Mouse (Mus musculus) heart, embryonic 11.5 days (tissue): ENCODE results near the gene Erich4. TPM values are rescaled to one million over a fixed set of nuclear protein-coding genes. Genes with fewer than 3 reads are reported as not detected.
"Not testable (repeated sequence)": the region's sequence is repeated elsewhere in the genome, so short reads cannot be mapped to it uniquely, and the experiment has no call there.

Experiments used
- ATAC-seq: fragments of 200-750 bp; cut with Nextera tagmentation; replicated peaks from 2 replicates; pipeline ENCODE4 v1.8.0; 2017; ENCODE audit warnings: moderate library complexity; ENCODE audit not compliant: insufficient number of reproducible peaks, low FRiP score, low TSS enrichment
- H3K27ac ChIP-seq: fragments of 300-500 bp; sonication (generic); 2 replicates; pipeline ENCODE4 v1.5.1; 2014; ENCODE audit warnings: mild to moderate bottlenecking, low read depth, low read length
- H3K27me3 ChIP-seq: fragments of 300-500 bp; sonication (generic); 2 replicates; pipeline ENCODE4 v1.6.1; 2014; ENCODE audit warnings: mild to moderate bottlenecking, low read length, mixed read lengths; ENCODE audit not compliant: control insufficient read depth, insufficient read depth
- H3K36me3 ChIP-seq: fragments of 300-500 bp; sonication (generic); 2 replicates; pipeline ENCODE4 v1.6.1; 2014; ENCODE audit warnings: mild to moderate bottlenecking, low read length, moderate library complexity, mixed read lengths; ENCODE audit not compliant: control insufficient read depth, insufficient read depth
- H3K4me1 ChIP-seq: fragments of 300-500 bp; sonication (generic); 2 replicates; pipeline ENCODE4 v1.6.1; 2014; ENCODE audit warnings: low read length; ENCODE audit not compliant: control insufficient read depth, insufficient read depth
- H3K4me2 ChIP-seq: fragments of 300-500 bp; sonication (generic); 2 replicates; pipeline ENCODE4 v1.6.1; 2014; ENCODE audit warnings: mild to moderate bottlenecking, moderate library complexity
- H3K4me3 ChIP-seq: fragments of 300-500 bp; sonication (generic); 2 replicates; pipeline ENCODE4 v1.5.1; 2014; ENCODE audit warnings: low read depth, low read length
- H3K9ac ChIP-seq: fragments of 300-500 bp; sonication (generic); 2 replicates; pipeline ENCODE4 v1.6.1; 2014; ENCODE audit warnings: mild to moderate bottlenecking, low read depth, low read length, moderate library complexity
- H3K9me3 ChIP-seq: fragments of 300-500 bp; sonication (generic); replicated peaks from 2 replicates; pipeline ENCODE4 v1.6.1; 2016; ENCODE audit warnings: low read length; ENCODE audit not compliant: control insufficient read depth
- WGBS: fragments of 180-500 bp; shearing (Covaris S2); extraction: QIAGEN DNeasy Blood & Tissue Kit; methylation state at CpG from one replicate; pipeline ENCODE4 v1.1.7; 2014; ENCODE audit not compliant: insufficient replicate concordance; 5-methylcytosine and 5-hydroxymethylcytosine counted together
- polyA plus RNA-seq: library from polyadenylated mRNA; unstranded; fragments of >200 nt; fragmentation: Nextera tagmentation; extraction: Ambion mirVana; gene quantifications from 2 replicates; pipeline ENCODE4 v1.2.1, GENCODE M21; 2014

Erich4 gene
- polyA plus RNA-seq, 1 experiment from 2014 or later, result not detected

DNA sequence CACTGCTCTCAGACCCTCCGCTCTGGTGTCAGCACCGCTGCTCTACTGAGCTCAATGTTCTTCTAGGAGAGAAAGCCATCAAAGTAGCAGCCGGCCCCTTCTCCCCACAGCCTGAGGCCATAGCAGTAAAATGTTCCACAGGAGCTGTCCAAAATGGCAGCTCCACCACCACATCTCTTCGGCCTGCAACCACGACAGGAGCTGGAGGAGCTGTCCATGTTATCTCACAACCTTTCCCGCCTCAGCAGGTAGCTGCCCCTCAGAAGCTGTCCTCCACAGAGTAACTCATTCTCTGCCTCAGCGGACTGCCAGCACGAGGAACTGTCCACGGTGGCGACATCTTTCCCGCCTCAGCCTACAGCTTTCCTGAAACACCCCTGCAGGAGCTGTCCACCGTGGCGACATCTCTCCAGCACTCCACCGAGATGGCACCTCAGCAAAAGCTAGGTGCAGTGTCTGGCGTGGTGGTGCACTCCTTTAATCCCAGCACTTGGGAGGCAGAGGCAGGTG is 33.3 kb downstream of the Erich4 start:
- Histone ChIP-seq H3K9me3 (no peaks in the 10 kb centered on the region; the same call in 1 of the 2 replicates), H3K27me3 (no peaks in the 10 kb centered on the region), H3K4me2 (no peak overlapping the region), H3K27ac (no peak overlapping the region), H3K36me3 (no peaks in the 10 kb centered on the region), H3K9ac (no peak overlapping the region), H3K4me1 (no peaks in the 10 kb centered on the region), H3K4me3 (no peak overlapping the region)
- ATAC-seq, result no peak
- 76% methylated on average over 15 of the region's 15 CpGs for WGBS

DNA sequence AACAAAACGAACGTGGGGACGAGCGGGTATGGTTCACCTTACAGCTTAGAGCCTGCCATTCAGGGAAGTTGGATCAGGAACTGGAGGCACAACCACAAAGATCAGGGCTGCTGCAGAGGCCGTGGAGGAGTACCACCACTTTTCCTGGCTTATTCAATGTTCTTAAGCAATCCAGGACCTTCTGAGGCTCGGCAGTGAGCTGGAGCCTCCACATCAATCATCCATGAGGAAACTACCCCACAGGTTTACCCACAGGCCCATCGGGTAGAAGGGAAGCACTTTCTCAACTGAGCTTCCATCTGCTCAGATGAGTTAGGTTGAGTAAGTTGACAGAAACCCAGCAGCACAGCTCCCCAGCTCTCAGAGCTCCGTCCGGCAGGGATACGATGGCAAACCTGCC is 36.3 kb downstream of the Erich4 start:
- no peak overlapping the region for H3K4me2 ChIP-seq
- no peak overlapping the region for H3K9ac ChIP-seq
- ATAC-seq, result no peak
- H3K27ac ChIP-seq, result no peak overlapping the region
- no peaks in the 10 kb centered on the region for H3K36me3 ChIP-seq
- no peaks in the 10 kb centered on the region for H3K4me1 ChIP-seq
- WGBS, result 81% methylated on average over 10 of the region's 10 CpGs
- peaks cover 3% of the 10 kb centered on the region; the same call in 1 of the 2 replicates for H3K27me3 ChIP-seq
- H3K4me3 ChIP-seq, result no peak overlapping the region
- no peaks in the 10 kb centered on the region; the same call in 1 of the 2 replicates for H3K9me3 ChIP-seq

DNA sequence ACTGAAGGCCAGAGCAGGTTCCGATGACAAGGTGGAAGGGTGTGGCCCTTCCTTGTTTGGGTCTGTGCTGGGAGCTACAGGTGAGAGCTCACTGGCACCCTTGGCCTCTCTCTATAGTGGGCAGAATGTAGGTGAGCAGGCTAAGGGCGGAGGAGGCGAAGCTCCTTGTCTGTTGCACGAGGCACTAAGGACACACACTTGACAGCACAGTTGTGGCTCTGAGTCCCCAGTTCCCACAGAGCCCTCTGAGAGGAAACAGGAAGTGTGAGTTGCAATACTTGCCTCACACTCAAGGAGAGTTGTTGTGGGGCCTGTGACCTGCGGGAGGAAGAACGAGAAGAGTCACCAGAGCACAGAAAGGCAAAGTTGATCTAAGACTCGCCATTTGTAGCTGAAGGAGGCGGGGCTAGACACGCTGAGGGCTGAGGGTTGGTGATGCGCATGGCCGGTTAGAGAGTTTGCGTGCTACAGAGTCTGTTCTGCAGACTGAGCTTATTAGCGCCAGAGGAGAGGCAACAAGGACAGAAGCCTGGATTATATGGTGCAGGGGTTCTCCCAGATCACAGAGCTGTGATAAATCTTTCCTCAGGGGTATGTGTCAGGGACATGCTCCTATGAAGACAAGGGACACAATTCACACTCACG is 38.8 kb downstream of the Erich4 start:
- not testable (repeated sequence) for H3K27ac ChIP-seq, H3K4me2 ChIP-seq, H3K36me3 ChIP-seq, H3K4me3 ChIP-seq, H3K9me3 ChIP-seq, H3K4me1 ChIP-seq, ATAC-seq, H3K9ac ChIP-seq, H3K27me3 ChIP-seq
- WGBS, result 68% methylated on average over 12 of the region's 14 CpGs

GRCm38 (mm10) chr7:25576308-25576707 is 39.4 kb downstream of the Erich4 start:
- H3K4me1 ChIP-seq, H3K4me3 ChIP-seq, H3K4me2 ChIP-seq, H3K36me3 ChIP-seq, H3K27ac ChIP-seq, ATAC-seq, H3K9ac ChIP-seq, H3K27me3 ChIP-seq, H3K9me3 ChIP-seq: not testable (repeated sequence)
- 30% methylated on average over 6 of the region's 6 CpGs for WGBS

DNA sequence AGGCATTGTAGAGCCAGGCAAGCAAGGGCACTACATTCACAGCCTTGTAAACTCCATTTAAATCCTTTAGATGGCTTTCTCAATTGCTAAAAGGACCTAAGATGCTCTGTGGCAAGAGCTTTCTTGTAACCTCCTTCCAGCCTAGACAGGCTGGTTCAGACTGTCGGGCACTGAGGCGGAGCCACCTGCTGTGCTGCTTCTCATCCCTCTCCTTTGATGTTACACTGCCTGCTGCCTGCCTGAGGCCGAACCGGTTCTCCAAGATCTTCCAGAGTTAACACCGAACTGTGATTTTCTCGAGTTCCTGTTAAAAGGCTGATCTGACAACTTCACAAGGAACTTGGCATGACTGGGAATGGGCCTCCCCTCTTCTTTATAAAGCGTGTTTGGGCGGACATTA is 39.8 kb downstream of the Erich4 start:
- no peaks in the 10 kb centered on the region for H3K4me1 ChIP-seq
- no peak overlapping the region for H3K4me3 ChIP-seq
- no peak overlapping the region for H3K27ac ChIP-seq
- WGBS, result 11% methylated on average over 8 of the region's 8 CpGs
- no peaks in the 10 kb centered on the region for H3K9me3 ChIP-seq
- no peaks in the 10 kb centered on the region for H3K36me3 ChIP-seq
- H3K4me2 ChIP-seq, result no peak overlapping the region
- H3K27me3 ChIP-seq, result peaks cover 3% of the 10 kb centered on the region; the same call in 1 of the 2 replicates
- H3K9ac ChIP-seq, result no peak overlapping the region
- ATAC-seq, result no peak

DNA sequence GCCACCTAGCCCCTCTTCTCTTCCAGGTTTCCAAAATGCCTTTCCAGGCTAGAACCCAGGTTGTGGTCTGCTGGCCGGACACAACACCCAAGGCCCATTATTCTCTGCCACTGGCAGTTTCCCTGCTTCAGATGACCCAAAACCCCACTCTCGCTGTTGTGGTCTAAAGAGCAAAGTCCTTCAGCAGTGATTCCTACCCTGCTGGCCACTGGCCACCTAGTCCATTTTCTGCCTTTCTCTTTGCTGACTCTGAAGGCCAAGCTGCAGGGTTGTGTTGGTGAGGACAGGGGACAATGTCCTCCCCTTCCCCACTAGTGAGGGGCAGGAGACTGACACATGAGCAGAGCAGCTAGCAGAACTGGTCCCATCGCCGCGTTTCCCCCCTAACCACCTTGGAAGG is 40.6 kb downstream of the Erich4 start:
- WGBS, result 78% methylated on average over 5 of the region's 5 CpGs
- Histone ChIP-seq H3K4me3 (no peak overlapping the region), H3K36me3 (no peaks in the 10 kb centered on the region), H3K4me1 (no peaks in the 10 kb centered on the region), H3K27ac (no peak overlapping the region), H3K9me3 (no peaks in the 10 kb centered on the region), H3K9ac (no peak overlapping the region), H3K27me3 (peaks cover 3% of the 10 kb centered on the region; the same call in 1 of the 2 replicates), H3K4me2 (no peak overlapping the region)
- ATAC-seq, result no peak

GRCm38 (mm10) chr7:25573806-25574205 is 41.9 kb downstream of the Erich4 start:
- H3K9ac ChIP-seq, H3K36me3 ChIP-seq, H3K4me3 ChIP-seq, H3K27ac ChIP-seq, H3K9me3 ChIP-seq, ATAC-seq, H3K4me2 ChIP-seq, H3K4me1 ChIP-seq, H3K27me3 ChIP-seq: not testable (repeated sequence)
- 71% methylated on average over 5 of the region's 5 CpGs for WGBS

- no peak for ATAC-seq
- H3K9ac ChIP-seq, result no peak overlapping the region
- H3K27me3 ChIP-seq, result no peaks in the 10 kb centered on the region
- 89% methylated on average over 7 of the region's 7 CpGs for WGBS
- H3K4me1 ChIP-seq, result no peaks in the 10 kb centered on the region
- H3K9me3 ChIP-seq, result peaks cover 6% of the 10 kb centered on the region
- H3K27ac ChIP-seq, result no peak overlapping the region
- H3K36me3 ChIP-seq, result no peaks in the 10 kb centered on the region
- no peak overlapping the region for H3K4me2 ChIP-seq
- H3K4me3 ChIP-seq, result no peak overlapping the region
Measured at GRCm38 (mm10) chr7:25568721-25569120, 47.0 kb downstream of the Erich4 start.
